Mouse (Mus musculus) T-helper 1 cell (primary cell): ENCODE measurements around the gene Brwd3.

Experiments used
- in situ Hi-C: fragments of 300-600 bp; cut with MboI, MseI; formaldehyde crosslinking; loops from one replicate; pipeline ENCODE4 v1.15.1; 2025; ENCODE audit warnings: high pct_unique_total_duplicates

Brwd3 gene

DNA sequence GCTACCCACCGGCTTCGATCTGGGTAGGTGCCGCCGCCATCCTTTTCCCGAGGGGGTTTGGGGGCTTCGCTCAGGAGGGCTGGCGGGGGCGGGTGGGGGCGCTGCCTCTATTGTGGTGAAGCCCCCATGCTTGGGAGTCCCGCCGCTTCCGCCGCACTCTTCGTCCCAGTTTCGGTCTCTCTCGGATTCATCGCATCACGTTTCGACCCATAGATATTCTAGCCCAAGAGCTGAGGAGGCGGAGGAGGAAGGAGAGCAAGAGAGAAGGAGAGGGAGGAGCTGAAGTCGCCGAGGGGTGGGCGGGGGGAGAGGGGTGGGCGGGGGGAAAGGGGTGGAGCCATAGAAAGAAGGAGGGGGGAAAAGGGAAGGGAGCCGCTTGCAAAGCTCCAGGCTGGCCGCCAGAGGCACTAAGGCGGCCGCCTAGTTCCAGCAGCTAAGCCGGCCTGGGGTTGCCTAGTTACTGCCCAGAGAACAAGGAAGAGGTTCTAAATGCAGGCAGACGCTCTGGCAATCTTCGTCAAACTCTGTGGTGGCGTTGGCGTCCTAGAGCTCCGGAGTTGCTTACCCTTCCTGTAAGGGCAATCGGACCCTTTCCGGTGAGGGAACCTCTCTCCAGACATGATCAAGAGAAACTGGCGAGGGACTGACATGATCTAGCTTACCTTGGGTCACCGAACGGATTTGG lies at the start of gene Brwd3:
Brwd3 (minus strand) TSS at position 283 of the 685 bp plus-strand sequence.
- in situ Hi-C loops, result no loop called here

DNA sequence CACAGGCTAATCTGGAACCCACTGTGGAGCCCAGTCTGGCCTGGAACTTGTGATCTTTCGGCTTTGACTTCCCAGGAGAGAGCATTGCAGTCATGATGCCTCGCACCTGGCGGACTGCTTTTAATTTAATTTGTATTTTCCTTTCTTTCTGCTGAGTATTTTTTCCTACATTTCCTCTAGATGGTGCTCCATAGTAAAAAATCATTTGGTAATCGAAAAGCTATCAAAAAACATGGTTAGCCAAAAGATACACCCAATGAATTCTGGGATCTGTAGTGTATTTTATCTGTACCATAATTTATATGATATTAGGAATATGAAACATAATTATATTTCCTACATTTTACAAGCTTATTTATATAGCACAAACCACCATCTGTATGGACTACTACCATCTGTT lies 28.5 kb upstream of the Brwd3 start:
- in situ Hi-C loops, result no loop called here

DNA sequence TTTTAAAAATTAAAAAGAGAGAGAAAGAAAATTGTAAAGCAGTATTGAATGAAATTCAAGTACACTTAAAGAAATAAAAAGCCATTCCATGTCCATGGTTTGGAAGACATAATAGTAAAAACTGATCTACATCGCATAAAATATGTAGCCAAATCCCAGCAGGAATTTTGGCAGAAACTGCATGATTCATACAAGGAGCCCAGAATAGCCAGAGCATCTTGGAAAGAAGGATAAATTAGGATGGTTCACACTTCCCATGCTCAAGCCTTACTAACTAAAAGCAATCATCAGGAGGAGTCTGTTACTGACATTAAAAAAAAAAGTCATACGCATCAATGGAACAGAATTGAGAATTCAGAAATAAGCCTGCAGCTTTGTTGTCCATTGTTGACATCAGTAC lies 8.5 kb upstream of the Brwd3 start:
- in situ Hi-C loops, result no loop called here

DNA sequence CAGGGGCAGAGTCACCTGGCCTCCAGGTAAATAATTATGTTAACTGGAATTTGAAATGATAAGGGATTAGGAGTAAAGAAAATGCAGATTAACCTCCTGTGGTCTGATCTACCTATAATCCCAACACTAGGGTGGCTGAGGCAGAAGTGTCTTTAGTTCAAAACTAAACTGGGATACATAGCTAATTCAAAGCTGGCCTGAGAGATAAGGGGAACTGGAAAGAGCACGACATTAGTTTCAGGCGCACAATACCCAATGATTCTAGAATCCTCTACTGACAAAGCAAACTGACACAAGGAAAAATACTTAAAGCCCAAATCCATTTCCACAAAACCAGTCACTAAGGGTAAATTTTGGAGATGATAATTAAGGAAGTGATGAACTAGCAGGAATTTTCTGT lies 2.2 kb upstream of the Brwd3 start:
- in situ Hi-C loops, result no loop called here

DNA sequence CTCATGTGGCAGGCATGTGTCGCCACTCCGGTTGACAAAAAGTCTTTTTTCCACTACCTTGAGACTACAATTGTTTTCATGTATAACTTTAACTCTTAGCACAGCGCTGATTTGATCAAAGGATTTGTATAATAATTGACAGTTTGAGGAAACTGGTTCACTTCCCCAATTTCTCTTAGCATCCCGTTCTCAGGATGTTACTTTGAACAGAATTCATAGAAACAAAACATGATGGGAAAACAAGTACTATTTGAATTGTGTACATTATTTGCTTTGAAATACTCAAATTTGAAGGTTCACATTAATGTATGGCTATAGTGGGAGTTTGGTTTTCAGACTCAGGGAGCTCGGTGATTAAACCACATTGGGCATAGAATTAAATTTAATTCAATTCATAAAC lies 1.1 kb upstream of the Brwd3 start:
- in situ Hi-C loops, result no loop called here

DNA sequence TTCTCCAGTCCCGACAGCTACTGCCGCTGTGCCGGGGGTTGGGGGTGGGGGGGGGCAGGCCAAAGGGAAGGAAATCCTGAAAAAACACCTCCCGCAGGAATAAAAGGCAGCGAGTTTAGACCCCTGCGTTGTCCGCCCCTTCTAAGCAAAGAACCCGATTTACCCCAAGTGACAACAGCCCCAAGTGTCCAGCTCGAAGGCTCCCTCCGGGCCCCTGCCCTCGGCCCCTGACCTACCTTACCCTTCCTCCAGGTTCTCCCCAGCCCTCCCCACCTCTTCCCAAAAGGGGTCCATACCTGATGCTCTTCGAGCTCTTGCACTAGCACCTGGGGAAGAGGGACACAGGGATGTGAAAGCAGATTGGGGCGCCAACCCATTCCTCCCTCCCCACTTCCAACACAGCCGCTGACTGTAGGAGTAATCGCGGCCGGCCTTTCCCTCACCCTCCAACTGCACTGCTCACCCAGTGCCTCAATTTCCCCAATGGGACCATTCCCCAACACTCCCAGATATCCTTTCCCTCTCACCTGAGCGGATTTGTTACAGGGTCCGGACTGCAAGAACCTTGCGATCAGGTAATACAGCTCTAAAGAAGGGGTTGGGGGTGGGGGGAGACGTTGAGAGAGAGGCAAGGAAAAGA lies 671 bp downstream of the Brwd3 start:
- in situ Hi-C loops, result no loop called here

DNA sequence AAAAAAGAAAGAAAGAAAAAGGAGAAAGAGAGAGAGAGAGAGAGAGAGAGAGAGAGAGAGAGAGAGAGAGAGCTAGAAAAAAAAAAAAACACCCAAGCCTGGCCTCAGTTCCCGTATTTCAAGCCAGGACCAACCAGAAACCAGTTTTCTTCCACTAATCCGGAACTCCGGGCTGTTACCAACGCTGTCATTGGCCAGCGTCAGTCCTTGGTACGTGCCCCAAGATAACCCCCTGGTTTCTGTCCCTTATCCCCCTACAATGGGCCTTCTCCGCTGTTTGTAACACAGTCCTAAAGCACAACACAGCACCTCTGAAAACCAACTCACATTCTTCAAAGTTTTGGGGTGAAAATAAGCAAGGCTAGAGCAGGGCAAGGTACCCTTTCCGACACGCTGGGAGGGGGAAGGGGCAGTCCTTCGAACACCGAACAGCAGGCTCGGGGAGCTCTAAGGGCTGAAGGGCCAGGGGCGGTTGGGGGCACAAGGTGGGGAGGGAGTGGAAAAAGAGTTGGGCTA lies 1.4 kb downstream of the Brwd3 start:
- in situ Hi-C loops, result no loop called here

DNA sequence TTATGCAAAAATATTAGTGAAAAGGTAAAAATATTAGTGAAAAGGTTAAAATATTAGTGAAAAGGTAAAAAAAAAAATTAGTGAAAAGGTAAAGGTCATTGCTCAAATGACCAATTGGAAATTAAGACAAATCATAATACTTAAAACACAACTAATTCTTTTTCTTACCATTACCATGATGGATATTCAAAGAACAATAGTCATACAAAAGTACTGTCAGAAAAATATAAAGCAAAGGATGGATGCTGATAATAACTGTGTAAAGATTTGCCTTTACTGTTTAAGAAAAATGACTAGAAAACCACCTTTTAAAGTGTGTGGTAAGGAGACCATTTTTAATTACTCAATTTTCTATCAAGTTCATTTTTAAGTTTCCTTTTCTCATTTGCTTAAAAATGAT lies 2.9 kb downstream of the Brwd3 start:
- in situ Hi-C loops, result no loop called here

DNA sequence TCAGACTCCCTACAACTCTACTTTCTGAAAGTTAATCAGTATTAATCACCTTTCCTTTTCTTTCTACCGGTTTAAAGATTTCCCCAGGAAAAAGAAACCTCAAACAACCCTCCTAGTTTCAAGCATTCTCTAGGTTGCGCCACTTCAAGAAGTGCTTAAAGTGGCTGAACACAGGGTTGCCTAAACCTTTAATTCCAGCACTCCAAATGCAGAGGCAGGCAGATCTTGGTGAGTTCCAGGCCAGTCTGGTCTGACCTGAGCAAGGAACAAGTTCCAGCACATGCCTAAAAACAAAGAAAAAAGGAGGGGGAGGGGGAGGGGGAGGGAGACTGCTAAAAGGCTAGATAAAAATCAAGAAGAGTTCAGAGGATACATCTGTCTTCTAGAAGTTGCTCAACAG lies 6.1 kb downstream of the Brwd3 start:
- in situ Hi-C loops, result no loop called here

DNA sequence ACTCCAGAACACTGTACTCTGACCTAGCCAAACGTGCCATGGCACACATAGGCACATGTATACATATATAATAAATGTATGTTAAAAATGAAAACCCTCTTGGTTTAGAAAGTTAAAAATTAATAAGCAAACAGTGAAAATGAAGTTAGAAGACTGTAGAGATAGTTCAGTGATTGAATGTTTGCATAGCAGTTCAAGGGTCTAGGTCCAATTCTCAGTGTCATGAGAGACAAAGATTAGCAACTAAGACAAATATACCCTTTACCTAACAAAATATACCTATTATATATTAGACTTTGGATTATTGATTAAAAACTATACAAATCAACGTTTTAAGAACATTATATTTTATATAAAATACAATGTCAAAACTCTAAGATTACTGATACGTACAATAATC lies 36.9 kb downstream of the Brwd3 start:
- in situ Hi-C loops, result no loop called here

DNA sequence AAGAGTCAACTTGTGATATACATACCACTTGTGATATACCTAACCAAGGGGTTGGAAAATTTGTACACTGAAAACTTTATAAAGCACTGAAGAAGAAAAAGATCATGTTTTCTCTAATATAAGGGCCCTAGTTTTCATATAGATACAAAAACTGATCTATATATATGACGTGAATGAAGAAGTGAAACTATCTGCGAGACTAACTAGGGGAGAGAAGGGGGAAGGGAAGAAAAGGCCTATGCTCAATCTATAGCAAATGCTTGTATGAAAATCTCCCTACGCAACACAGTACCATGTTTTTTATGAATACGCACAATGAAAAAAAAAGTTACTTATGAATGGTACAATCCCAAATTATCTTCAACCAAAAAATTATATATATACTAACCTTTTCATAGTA lies 50.4 kb downstream of the Brwd3 start:
- in situ Hi-C loops, result no loop called here

DNA sequence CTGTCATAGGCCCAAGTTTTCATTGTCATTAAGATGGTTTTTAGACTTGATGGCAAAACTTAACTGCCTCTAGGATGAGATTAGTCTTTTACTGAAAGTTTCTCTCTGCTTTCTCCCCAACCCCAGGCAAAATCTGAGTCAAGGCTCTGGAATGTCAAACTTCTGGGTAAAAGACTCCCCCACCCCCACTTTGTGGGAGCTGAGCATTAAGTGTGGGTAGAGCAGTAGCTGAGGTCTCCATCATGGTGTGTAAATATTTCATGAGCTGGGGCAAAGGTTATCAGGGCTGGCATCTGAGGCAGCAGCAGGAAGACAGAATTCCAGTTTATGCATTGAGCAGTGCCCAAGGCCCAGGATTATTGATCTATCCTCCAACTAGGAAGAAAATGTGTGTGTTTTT lies 102.4 kb downstream of the Brwd3 start:
- in situ Hi-C loops, result no loop called here

DNA sequence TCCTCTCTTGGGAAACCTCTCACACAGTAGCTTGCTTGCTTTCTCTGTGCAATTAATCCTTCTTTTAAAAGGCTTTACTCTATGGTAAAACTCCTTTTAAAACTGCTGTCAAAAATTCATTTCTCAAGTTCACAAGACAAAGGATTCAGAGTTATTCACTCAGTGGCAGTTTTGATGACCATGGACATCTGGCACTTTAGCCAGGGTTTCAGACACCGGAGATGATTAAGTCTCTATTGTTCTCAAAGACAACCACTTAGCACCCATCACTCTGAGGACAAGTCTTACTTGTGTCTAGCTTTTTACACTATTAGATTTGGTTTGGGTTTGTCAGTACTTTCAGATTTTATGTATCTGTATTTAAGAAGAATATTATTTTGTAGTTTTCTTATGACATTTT lies 104.6 kb downstream of the Brwd3 start:
- in situ Hi-C loops, result no loop called here

DNA sequence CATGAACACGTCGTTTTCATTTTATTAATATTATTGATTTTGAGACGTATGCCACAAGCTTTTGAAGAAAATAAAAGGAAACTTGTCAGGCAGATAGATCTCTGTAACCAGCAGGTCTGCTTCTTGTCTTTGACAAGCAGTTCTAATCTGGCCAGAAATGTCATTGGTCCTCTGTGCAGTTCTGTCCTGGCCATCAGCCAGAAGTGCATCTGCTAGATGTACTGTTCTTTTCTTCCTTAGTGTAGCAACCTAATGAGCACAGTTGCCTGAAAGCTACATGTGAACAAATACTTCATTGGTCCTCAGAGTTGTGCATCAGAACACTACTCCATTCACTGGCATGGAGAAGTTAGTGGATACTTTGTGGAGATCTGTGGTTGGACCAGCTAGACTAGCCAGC lies 105.1 kb downstream of the Brwd3 start:
- in situ Hi-C loops, result no loop called here

DNA sequence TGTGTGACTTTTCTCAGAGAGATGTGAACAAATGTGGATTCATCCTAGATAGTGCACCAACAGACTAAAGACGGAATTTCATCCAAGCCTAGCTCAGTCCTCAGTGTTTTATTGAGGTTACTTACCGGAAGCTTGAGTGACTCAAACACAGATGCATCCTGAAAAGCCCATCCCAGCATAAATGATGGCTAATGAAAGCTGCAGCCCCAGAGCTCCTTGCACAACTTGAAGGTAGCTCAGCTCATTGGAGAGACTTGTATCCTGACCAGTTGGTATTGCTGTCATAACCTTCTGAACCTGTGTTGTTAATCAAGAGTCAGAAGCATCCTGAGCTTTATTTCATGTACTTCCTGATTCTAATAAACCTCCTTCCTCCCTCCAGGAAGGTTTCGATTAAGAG lies 105.8 kb downstream of the Brwd3 start:
- in situ Hi-C loops, result no loop called here

DNA sequence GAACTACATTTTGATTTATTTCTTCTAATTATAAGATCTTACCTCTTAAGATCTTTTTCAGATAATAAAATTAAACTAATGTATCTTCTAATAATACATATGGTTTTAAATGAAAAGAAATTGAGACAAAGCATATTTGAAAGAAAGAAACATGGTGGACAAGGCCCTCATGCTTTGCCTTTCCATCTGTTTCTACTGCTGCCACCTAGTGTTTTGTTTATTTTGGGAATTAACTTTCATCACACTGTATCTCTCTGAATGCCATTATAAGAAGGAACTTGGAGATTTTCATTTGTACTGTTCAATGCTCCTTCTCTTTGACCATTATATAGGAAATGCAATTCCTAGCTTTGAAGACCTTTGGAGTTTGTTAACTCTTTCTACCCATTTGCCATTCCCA lies 109.9 kb downstream of the Brwd3 start:
- in situ Hi-C loops, result no loop called here

DNA sequence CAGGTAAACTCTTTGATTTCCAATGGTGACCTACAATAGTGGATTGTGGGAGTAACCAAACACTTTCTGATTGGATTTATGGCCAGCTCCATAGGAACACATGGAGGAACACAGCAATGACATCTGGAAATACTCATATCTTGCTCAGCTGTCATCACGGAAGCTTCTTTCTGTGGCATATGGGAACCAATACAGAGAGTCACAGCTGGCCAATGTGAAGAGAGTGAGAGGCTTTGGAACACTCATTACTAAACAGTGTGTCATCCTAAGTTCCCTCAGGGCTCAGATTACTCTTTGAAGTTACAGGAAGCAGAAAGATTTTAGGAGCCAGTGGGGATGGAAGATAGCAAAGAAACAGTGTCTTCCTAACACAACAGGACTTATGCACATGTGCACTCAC lies 111.7 kb downstream of the Brwd3 start:
- in situ Hi-C loops, result no loop called here

DNA sequence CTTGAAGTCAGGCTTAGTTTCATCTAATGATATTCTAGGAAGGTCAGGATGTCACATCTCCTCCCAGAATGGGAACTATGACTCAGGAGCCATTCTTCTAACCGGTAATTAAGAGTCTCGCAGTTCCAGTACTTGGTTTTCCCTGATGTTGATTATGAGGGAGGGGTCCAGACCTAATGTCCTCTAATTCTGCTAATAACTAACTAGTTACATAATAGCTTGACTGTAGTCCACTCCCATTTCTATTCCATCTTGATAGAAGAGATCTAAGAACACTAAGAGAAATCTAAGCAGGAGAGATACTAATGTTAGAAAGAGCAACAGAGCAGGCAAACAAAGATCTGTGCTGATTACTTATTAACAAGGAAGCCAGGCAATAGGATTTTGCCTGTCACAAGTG lies 129.9 kb downstream of the Brwd3 start:
- in situ Hi-C loops, result no loop called here
